Mouse (Mus musculus) neural tube, embryonic 15.5 days (tissue): ENCODE measurements around the gene Prdm2. TPM values are rescaled to one million over a fixed set of nuclear protein-coding genes. Genes with fewer than 3 reads are reported as not detected.

Experiments
- ATAC-seq: fragments of 200-750 bp; cut with Nextera tagmentation; 2 replicates; pipeline ENCODE4 v1.8.0; 2017; ENCODE audit warnings: mild to moderate bottlenecking, moderate TSS enrichment, moderate library complexity; ENCODE audit not compliant: low FRiP score
- H3K27ac ChIP-seq: fragments of 300-500 bp; sonication (generic); replicated peaks from 2 replicates; pipeline ENCODE4 v1.5.1; 2015; ENCODE audit warnings: mild to moderate bottlenecking, inconsistent platforms
- H3K27me3 ChIP-seq: fragments of 300-500 bp; sonication (generic); replicated peaks from 2 replicates; pipeline ENCODE4 v1.6.1; 2015; ENCODE audit warnings: inconsistent platforms
- H3K36me3 ChIP-seq: fragments of 300-500 bp; sonication (generic); 2 replicates; pipeline ENCODE4 v1.6.1; 2015; ENCODE audit warnings: inconsistent platforms
- H3K4me1 ChIP-seq: fragments of 300-500 bp; sonication (generic); 2 replicates; pipeline ENCODE4 v1.6.1; 2015; ENCODE audit warnings: inconsistent platforms
- H3K4me2 ChIP-seq: fragments of 300-500 bp; sonication (generic); 2 replicates; pipeline ENCODE4 v1.6.1; 2015; ENCODE audit warnings: inconsistent platforms, mild to moderate bottlenecking, moderate library complexity
- H3K4me3 ChIP-seq: fragments of 300-500 bp; sonication (generic); replicated peaks from 2 replicates; pipeline ENCODE4 v1.5.1; 2015; ENCODE audit warnings: mild to moderate bottlenecking, inconsistent platforms
- H3K9ac ChIP-seq: fragments of 300-500 bp; sonication (generic); replicated peaks from 2 replicates; pipeline ENCODE4 v1.6.1; 2015; ENCODE audit warnings: mild to moderate bottlenecking, inconsistent platforms
- H3K9me3 ChIP-seq: fragments of 300-500 bp; sonication (generic); replicated peaks from 2 replicates; pipeline ENCODE4 v1.6.1; 2016; ENCODE audit warnings: inconsistent platforms
- WGBS: fragments of 180-500 bp; shearing (Covaris S2); methylation state at CpG from one replicate; pipeline ENCODE4 v1.1.7; 2015; ENCODE audit warnings: mixed read lengths; 5-methylcytosine and 5-hydroxymethylcytosine counted together
- polyA plus RNA-seq: library from polyadenylated mRNA; unstranded; fragments of >200 nt; fragmentation: Nextera tagmentation; extraction: Ambion mirVana; gene quantifications from 2 replicates; pipeline ENCODE4 v1.2.1, GENCODE M21; 2015

The Prdm2 gene
- polyA plus RNA-seq, 1 experiment from 2014 or later = 13.2 TPM

- Histone ChIP-seq H3K36me3 (peaks cover 19% of the 10 kb centered on the region), H3K9ac (no peak overlapping the region), H3K4me1 (peaks cover 19% of the 10 kb centered on the region), H3K4me3 (no peak overlapping the region), H3K27ac (no peak overlapping the region), H3K4me2 (no peak overlapping the region), H3K27me3 (no peaks in the 10 kb centered on the region), H3K9me3 (no peaks in the 10 kb centered on the region)
- ATAC-seq = no peak
- WGBS = 54% methylated on average over 7 of the region's 7 CpGs
Observed at GRCm38 (mm10) chr4:143143615-143144014, 69.2 kb downstream of the Prdm2 start.

- Histone ChIP-seq H3K27me3 (no peaks in the 10 kb centered on the region), H3K4me3 (no peak overlapping the region), H3K9me3 (no peaks in the 10 kb centered on the region), H3K9ac (no peak overlapping the region), H3K36me3 (peaks cover 24% of the 10 kb centered on the region), H3K27ac (no peak overlapping the region), H3K4me1 (peaks cover 14% of the 10 kb centered on the region), H3K4me2 (no peak overlapping the region)
- 85% methylated on average over 12 of the region's 12 CpGs for WGBS
- ATAC-seq = no peak
Observed at GRCm38 (mm10) chr4:143141645-143142259, 71.0 kb downstream of the Prdm2 start.

- Histone ChIP-seq H3K27me3 (no peaks in the 10 kb centered on the region), H3K9ac (no peak overlapping the region), H3K4me2 (no peak overlapping the region), H3K27ac (no peak overlapping the region), H3K4me3 (no peak overlapping the region), H3K9me3 (no peaks in the 10 kb centered on the region), H3K4me1 (peaks cover 14% of the 10 kb centered on the region), H3K36me3 (peaks cover 30% of the 10 kb centered on the region)
- 92% methylated on average over 3 of the region's 3 CpGs for WGBS
- no peak for ATAC-seq
Observed at GRCm38 (mm10) chr4:143140940-143141339, 71.9 kb downstream of the Prdm2 start.

- H3K36me3 ChIP-seq = peaks cover 74% of the 10 kb centered on the region
- ATAC-seq = no peak
Observed at GRCm38 (mm10) chr4:143132433-143132832, 80.4 kb downstream of the Prdm2 start.

GRCm38 (mm10) chr4:143130441-143130840 lies 82.4 kb downstream of the Prdm2 start:
- no peak for ATAC-seq
- Histone ChIP-seq H3K27me3 (no peaks in the 10 kb centered on the region), H3K27ac (no peak overlapping the region), H3K4me2 (no peak overlapping the region), H3K4me1 (no peaks in the 10 kb centered on the region), H3K9ac (no peak overlapping the region), H3K36me3 (peaks cover 58% of the 10 kb centered on the region), H3K4me3 (no peak overlapping the region), H3K9me3 (no peaks in the 10 kb centered on the region)
- 93% methylated on average over 5 of the region's 5 CpGs for WGBS

More at GRCm38 (mm10) chr4:143132433-143132832, 80.4 kb downstream of the Prdm2 start:
- Histone ChIP-seq H3K9ac (no peak overlapping the region), H3K9me3 (no peaks in the 10 kb centered on the region), H3K27ac (no peak overlapping the region), H3K4me1 (no peaks in the 10 kb centered on the region), H3K27me3 (no peaks in the 10 kb centered on the region), H3K4me3 (no peak overlapping the region), H3K4me2 (no peak overlapping the region)
- WGBS = 96% methylated on average over 7 of the region's 7 CpGs

- no peaks in the 10 kb centered on the region for H3K27me3 ChIP-seq
- H3K27ac ChIP-seq = no peak overlapping the region
- no peaks in the 10 kb centered on the region for H3K9me3 ChIP-seq
- ATAC-seq = no peak
- peaks cover 47% of the 10 kb centered on the region for H3K36me3 ChIP-seq
- 0 out of 2 replicates have a peak, but pooled peaks cover 3% of the 10 kb centered on the region for H3K4me1 ChIP-seq
- no peak overlapping the region for H3K9ac ChIP-seq
- H3K4me3 ChIP-seq = no peak overlapping the region
- 92% methylated on average over 4 of the region's 4 CpGs for WGBS
- H3K4me2 ChIP-seq = no peak overlapping the region
Observed at GRCm38 (mm10) chr4:143129261-143129760, 83.5 kb downstream of the Prdm2 start.

GRCm38 (mm10) chr4:143127171-143127570 lies 85.6 kb downstream of the Prdm2 start:
- Histone ChIP-seq H3K36me3 (peaks cover 26% of the 10 kb centered on the region), H3K4me2 (no peak overlapping the region), H3K9ac (no peak overlapping the region), H3K9me3 (no peaks in the 10 kb centered on the region), H3K27ac (no peak overlapping the region), H3K27me3 (no peaks in the 10 kb centered on the region), H3K4me3 (no peak overlapping the region), H3K4me1 (0 out of 2 replicates have a peak, but pooled peaks cover 6% of the 10 kb centered on the region)
- no peak for ATAC-seq
- 91% methylated on average over 5 of the region's 5 CpGs for WGBS

GRCm38 (mm10) chr4:143126476-143126875 lies 86.3 kb downstream of the Prdm2 start:
- no peak overlapping the region for H3K4me2 ChIP-seq
- no peak overlapping the region for H3K27ac ChIP-seq
- H3K36me3 ChIP-seq = peaks cover 19% of the 10 kb centered on the region
- no peak for ATAC-seq
- 0 out of 2 replicates have a peak, but pooled peaks cover 6% of the 10 kb centered on the region for H3K4me1 ChIP-seq
- H3K4me3 ChIP-seq = no peak overlapping the region
- no peak overlapping the region for H3K9ac ChIP-seq
- no peaks in the 10 kb centered on the region for H3K27me3 ChIP-seq
- H3K9me3 ChIP-seq = no peaks in the 10 kb centered on the region
- 92% methylated on average over 14 of the region's 14 CpGs for WGBS

GRCm38 (mm10) chr4:143125290-143125689 lies 87.5 kb downstream of the Prdm2 start:
- no peaks in the 10 kb centered on the region for H3K9me3 ChIP-seq
- H3K4me3 ChIP-seq = no peak overlapping the region
- no peaks in the 10 kb centered on the region for H3K27me3 ChIP-seq
- H3K36me3 ChIP-seq = peaks cover 9% of the 10 kb centered on the region; the same call in 1 of the 2 replicates
- ATAC-seq = no peak
- WGBS = 88% methylated on average over 6 of the region's 6 CpGs
- H3K4me2 ChIP-seq = no peak overlapping the region
- H3K9ac ChIP-seq = no peak overlapping the region
- peaks cover 6% of the 10 kb centered on the region; the same call in 1 of the 2 replicates for H3K4me1 ChIP-seq
- no peak overlapping the region for H3K27ac ChIP-seq

GRCm38 (mm10) chr4:143123043-143123442 lies 89.8 kb downstream of the Prdm2 start:
- Histone ChIP-seq H3K27ac (no peak overlapping the region), H3K4me2 (no peak overlapping the region), H3K4me3 (no peak overlapping the region), H3K4me1 (peaks cover 28% of the 10 kb centered on the region), H3K9ac (no peak overlapping the region), H3K9me3 (no peaks in the 10 kb centered on the region), H3K27me3 (no peaks in the 10 kb centered on the region), H3K36me3 (no peaks in the 10 kb centered on the region)
- no peak for ATAC-seq
- 84% methylated on average over 10 of the region's 10 CpGs for WGBS

GRCm38 (mm10) chr4:143121174-143121573 lies 91.6 kb downstream of the Prdm2 start:
- no peak overlapping the region for H3K27ac ChIP-seq
- ATAC-seq = no peak
- H3K9ac ChIP-seq = no peak overlapping the region
- no peak overlapping the region for H3K4me3 ChIP-seq
- H3K4me1 ChIP-seq = peaks cover 28% of the 10 kb centered on the region
- H3K36me3 ChIP-seq = no peaks in the 10 kb centered on the region
- no peaks in the 10 kb centered on the region for H3K9me3 ChIP-seq
- 87% methylated on average over 3 of the region's 3 CpGs for WGBS
- no peaks in the 10 kb centered on the region for H3K27me3 ChIP-seq
- H3K4me2 ChIP-seq = no peak overlapping the region

GRCm38 (mm10) chr4:143120008-143120407 lies 92.8 kb downstream of the Prdm2 start:
- Histone ChIP-seq H3K9me3 (no peaks in the 10 kb centered on the region), H3K4me2 (no peak overlapping the region), H3K27me3 (no peaks in the 10 kb centered on the region), H3K4me1 (peaks cover 32% of the 10 kb centered on the region), H3K36me3 (no peaks in the 10 kb centered on the region), H3K9ac (no peak overlapping the region), H3K27ac (no peak overlapping the region), H3K4me3 (no peak overlapping the region)
- no peak for ATAC-seq
- 84% methylated on average over 8 of the region's 8 CpGs for WGBS
